Mouse (Mus musculus) left cerebral cortex, adult 6 months (tissue): ENCODE data around the gene Vmn1r111. TPM values are rescaled to one million over a fixed set of nuclear protein-coding genes. Genes with fewer than 3 reads are reported as not detected.

Source experiments
- long read RNA-seq, 2 experiments: library from polyadenylated mRNA; unstranded; transcript quantifications; one replicate each; pipeline ENCODE4 v2.0.0; 2019 to 2020
- polyA plus RNA-seq: library from polyadenylated mRNA; unstranded; fragments of <200 nt; fragmentation: Nextera tagmentation; gene quantifications from 2 replicates; pipeline ENCODE4 v1.2.3, GENCODE M21; 2021

Vmn1r111 gene
- not detected in 2 replicates for polyA plus RNA-seq
- long read RNA-seq, experiment 1 = 0 reads
- long read RNA-seq, experiment 2 = 0 reads

GRCm38 (mm10) chr7:20703116-20703515 is at the start of gene Vmn1r111:
TSS of gene Vmn1r111 (minus strand) at chr7:20703216.

GRCm38 (mm10) chr7:20730524-20730923 is 27.5 kb upstream of the Vmn1r111 start, which contains the start of gene Gm10668:
TSS of gene Gm10668 (minus strand) at chr7:20730624.

GRCm38 (mm10) chr7:20668618-20669017 is 34.4 kb downstream of the Vmn1r111 start, which contains the start of gene Vmn1r107:
TSS of gene Vmn1r107 (plus strand) at chr7:20668918.

Other genes starting within 250 kb of the Vmn1r111 start
- not detected in 2 replicates for gene Gm10670, start 228.3 kb downstream of the Vmn1r111 start, polyA plus RNA-seq
- not detected in 2 replicates for gene Vmn1r103, start 192.7 kb downstream of the Vmn1r111 start, polyA plus RNA-seq
- gene Vmn1r104, start 169.4 kb downstream of the Vmn1r111 start, polyA plus RNA-seq = not detected in 2 replicates
- gene Gm5726, start 157.5 kb downstream of the Vmn1r111 start, polyA plus RNA-seq = not detected in 2 replicates
- not detected in 2 replicates for gene Gm4141, start 127.0 kb downstream of the Vmn1r111 start, polyA plus RNA-seq
- not detected in 2 replicates for gene Gm4513, start 104.2 kb downstream of the Vmn1r111 start, polyA plus RNA-seq
- gene Vmn1r107, start 34.3 kb downstream of the Vmn1r111 start, polyA plus RNA-seq = not detected in 2 replicates
- gene Gm10668, start 27.4 kb upstream of the Vmn1r111 start, polyA plus RNA-seq = not detected in 2 replicates
- not detected in 2 replicates for gene Vmn1r112, start 68.0 kb upstream of the Vmn1r111 start, polyA plus RNA-seq
- not detected in 2 replicates for gene Vmn1r113, start 84.1 kb upstream of the Vmn1r111 start, polyA plus RNA-seq
- gene Vmn1r114, start 109.0 kb upstream of the Vmn1r111 start, polyA plus RNA-seq = not detected in 2 replicates
- gene Vmn1r115, start 141.8 kb upstream of the Vmn1r111 start, polyA plus RNA-seq = not detected in 2 replicates
- not detected in 2 replicates for gene Vmn1r116, start 169.0 kb upstream of the Vmn1r111 start, polyA plus RNA-seq
- not detected in 2 replicates for gene Vmn1r117, start 180.9 kb upstream of the Vmn1r111 start, polyA plus RNA-seq
- not detected in 2 replicates for gene Vmn1r118, start 209.1 kb upstream of the Vmn1r111 start, polyA plus RNA-seq